Mouse (Mus musculus) heart, adult 10 weeks (tissue): ENCODE data around the gene Gm8882. TPM values are rescaled to one million over a fixed set of nuclear protein-coding genes. Genes with fewer than 3 reads are reported as not detected.

Experiments used
- polyA plus RNA-seq: library from polyadenylated mRNA; stranded (reverse); fragments of 350-450 nt; fragmentation: Illumina TruSeq; extraction: RNeasy Lipid Tissue Mini Kit (QIAGEN cat#74804); gene quantifications from one replicate; pipeline ENCODE4 v1.2.3, GENCODE M21; 2014; ENCODE audit warnings: low read depth, low replicate concordance

Gm8882 gene
- not detected for polyA plus RNA-seq

DNA sequence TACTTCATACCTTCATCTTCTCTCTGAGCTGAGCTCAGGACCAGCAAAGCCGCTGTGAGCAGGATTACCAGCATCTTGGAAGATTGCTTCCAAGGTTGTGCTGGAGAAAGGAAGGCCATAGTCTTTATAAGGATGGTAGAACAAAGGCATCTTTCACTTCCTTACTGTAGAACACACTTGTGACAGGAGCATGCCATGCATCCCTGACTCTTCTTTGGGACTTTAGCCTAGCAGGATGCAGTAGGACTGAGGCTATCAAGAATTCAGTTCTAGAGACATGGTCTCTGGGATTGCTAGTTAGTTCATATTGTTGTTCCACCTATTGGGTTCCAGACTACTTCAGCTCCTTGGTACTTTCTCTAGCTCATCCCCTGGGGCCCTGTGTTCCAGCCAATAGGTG, at the start of gene Gm8882:
TSS of gene Gm8882 (minus strand) at position 101 of the 400 bp plus-strand sequence.

DNA sequence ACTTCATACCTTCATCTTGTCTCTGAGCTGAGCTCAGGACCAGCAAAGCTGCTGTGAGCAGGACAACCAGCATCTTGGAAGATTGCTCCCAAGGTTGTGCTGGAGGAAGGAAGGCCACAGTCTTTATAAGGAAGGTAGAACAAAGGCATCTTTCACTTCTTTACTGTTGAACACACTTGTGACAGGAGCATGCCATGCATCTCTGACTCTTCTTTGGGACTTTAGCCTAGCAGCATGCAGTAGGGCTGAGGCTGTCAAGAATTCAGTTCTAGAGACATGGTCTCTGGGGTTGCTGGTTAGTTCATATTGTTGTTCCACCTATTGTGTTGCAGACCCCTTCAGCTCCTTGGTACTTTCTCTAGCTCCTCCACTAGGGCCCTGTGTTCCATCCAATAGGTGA, 49.3 kb downstream of the Gm8882 start, which contains the start of gene Prpmp5:
TSS of gene Prpmp5 (minus strand) at position 101 of the 400 bp plus-strand sequence.

Other genes starting within 250 kb of the Gm8882 start
- not detected for gene Prb1, start 153.6 kb downstream of the Gm8882 start, polyA plus RNA-seq
- gene Prpmp5, start 49.4 kb downstream of the Gm8882 start, polyA plus RNA-seq, result not detected
- gene Prh1, start 205.7 kb upstream of the Gm8882 start, polyA plus RNA-seq, result not detected
- not detected for gene Prp2, start 231.8 kb upstream of the Gm8882 start, polyA plus RNA-seq